Mouse (Mus musculus): Measurements from ENCODE around the gene Fstl1. TPM values are rescaled to one million over a fixed set of nuclear protein-coding genes. Genes with fewer than 3 reads are reported as not detected.

Fstl1 gene
- polyA plus RNA-seq, 1 experiment from 2014 or later: 15.5 TPM

- no peak overlapping the region for H3K9ac ChIP-seq (replicated peaks)
- ATAC-seq: no peak
- 75% methylated on average over 4 of the region's 4 CpGs for whole genome bisulfite sequencing (ENCODE audit: insufficient replicate concordance)
These were observed 26.1 kb downstream of the Fstl1 start for GRCm38 (mm10) chr16:37802686-37803295.

DNA sequence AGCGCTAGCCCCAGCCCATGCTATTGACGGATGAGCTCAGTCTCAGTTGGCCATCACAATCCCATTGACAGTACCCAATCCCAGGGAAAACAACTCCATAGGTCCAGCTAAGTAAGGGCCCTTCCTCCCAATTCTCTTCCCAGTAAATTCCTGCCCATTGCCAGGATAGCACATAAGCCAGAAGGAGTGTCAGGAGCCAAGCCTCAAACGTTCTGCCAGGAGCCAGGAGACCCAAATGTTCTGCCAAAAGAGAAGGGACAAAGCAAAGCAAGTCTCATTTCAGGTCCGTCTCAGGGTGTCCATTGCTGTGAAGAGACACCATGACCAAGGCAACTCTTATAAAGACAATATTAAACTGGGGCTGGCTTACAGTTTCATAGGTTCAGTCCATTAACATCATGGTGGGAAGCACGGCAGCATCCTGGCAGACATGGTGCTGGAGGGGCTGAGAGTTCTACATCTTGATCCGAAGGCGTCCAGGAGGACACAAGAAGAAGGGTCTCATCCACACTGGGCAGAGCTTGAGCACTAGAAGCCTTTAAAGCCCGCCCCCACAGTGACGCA, 26.8 kb downstream of the Fstl1 start:
- Histone ChIP-seq H3K4me3 (ENCODE audit: low read depth, low read length) (no peak overlapping the region), H3K36me3 (replicated peaks; ENCODE audit: insufficient read depth, low read length) (no peaks in the 10 kb centered on the region), H3K4me2 (ENCODE audit: low read depth, low read length) (no peak overlapping the region), H3K9ac (replicated peaks) (no peak overlapping the region), H3K27me3 (ENCODE audit: insufficient read depth, low read length) (no peaks in the 10 kb centered on the region), H3K27ac (ENCODE audit: low read depth) (no peak overlapping the region), H3K4me1 (ENCODE audit: insufficient read depth) (no peaks in the 10 kb centered on the region), H3K9me3 (ENCODE audit: low read length) (peaks cover 2% of the 10 kb centered on the region; the same call in 1 of the 2 replicates)
- DNase-seq (no peak), ATAC-seq (no peak)
- 85% methylated on average over 9 of the region's 9 CpGs for WGBS (ENCODE audit: insufficient replicate concordance)
- TF ChIP-seq CTCF (IDR thresholded peaks at IDR 0.05; ENCODE audit: low read depth) (no peak), EP300 (IDR thresholded peaks at IDR 0.05; ENCODE audit: low read depth) (no peak)

More at GRCm38 (mm10) chr16:37802686-37803295, 26.1 kb downstream of the Fstl1 start:
- Histone ChIP-seq H3K4me1 (ENCODE audit: insufficient read depth) (no peaks in the 10 kb centered on the region), H3K4me2 (ENCODE audit: low read depth, low read length) (no peak overlapping the region), H3K27me3 (ENCODE audit: insufficient read depth, low read length) (no peaks in the 10 kb centered on the region), H3K36me3 (replicated peaks; ENCODE audit: insufficient read depth, low read length) (no peaks in the 10 kb centered on the region), H3K4me3 (ENCODE audit: low read depth, low read length) (no peak overlapping the region), H3K27ac (ENCODE audit: low read depth) (no peak overlapping the region), H3K9me3 (ENCODE audit: low read length) (peaks cover 2% of the 10 kb centered on the region; the same call in 1 of the 2 replicates)
- TF ChIP-seq CTCF (IDR thresholded peaks at IDR 0.05; ENCODE audit: low read depth) (no peak), EP300 (IDR thresholded peaks at IDR 0.05; ENCODE audit: low read depth) (no peak)
- no peak for DNase-seq

DNA sequence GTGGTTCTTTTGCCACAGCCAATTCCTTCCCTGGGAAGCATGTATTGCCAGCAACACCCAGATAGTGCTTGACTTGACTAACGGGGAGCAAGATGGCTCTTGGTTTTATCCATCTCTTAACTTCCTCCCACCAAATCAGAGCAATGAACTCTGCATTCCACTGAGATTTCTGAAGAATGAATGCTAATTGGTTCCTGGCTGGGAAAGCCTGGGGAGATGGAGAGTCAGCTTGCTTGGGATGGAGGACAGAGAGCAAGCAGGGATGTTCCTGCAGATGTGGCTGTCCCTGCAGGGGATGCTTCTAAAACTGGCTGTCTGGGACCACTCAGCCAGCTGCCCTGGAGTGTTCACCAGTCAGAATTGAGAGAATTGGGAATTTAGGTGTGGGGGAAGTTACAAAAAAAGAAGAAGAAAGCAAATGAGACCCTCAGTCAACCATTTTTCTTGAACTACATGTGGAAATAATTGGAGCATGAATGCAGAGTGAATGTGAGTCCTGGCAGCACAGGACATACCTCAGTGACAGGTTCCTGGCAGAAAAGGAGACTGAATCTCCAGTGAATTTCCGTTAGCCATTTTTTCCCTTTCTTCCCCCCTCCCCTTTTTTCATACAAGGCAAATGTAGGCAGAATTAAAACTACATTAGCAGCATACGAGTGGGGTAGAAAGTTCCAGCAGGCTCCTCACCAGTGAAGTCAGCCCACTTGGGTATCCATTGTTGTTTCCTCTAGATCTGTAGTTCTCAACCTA, 29.2 kb downstream of the Fstl1 start:
- no peaks in the 10 kb centered on the region for H3K27me3 ChIP-seq (ENCODE audit: insufficient read depth, low read length)
- TF ChIP-seq CTCF (IDR thresholded peaks at IDR 0.05; ENCODE audit: low read depth) (no peak), EP300 (IDR thresholded peaks at IDR 0.05; ENCODE audit: low read depth) (no peak)
- peaks cover 2% of the 10 kb centered on the region; the same call in 1 of the 2 replicates for H3K9me3 ChIP-seq (ENCODE audit: low read length)
- no peak overlapping the region for H3K4me2 ChIP-seq (ENCODE audit: low read depth, low read length)
- H3K4me1 ChIP-seq (ENCODE audit: insufficient read depth): no peaks in the 10 kb centered on the region
- H3K27ac ChIP-seq (ENCODE audit: low read depth): no peak overlapping the region
- no peak overlapping the region for H3K9ac ChIP-seq (replicated peaks)
- no peaks in the 10 kb centered on the region for H3K36me3 ChIP-seq (replicated peaks; ENCODE audit: insufficient read depth, low read length)
- ATAC-seq: no peak
- no peak overlapping the region for H3K4me3 ChIP-seq (ENCODE audit: low read depth, low read length)
- DNase-seq: no peak
- 74% methylated on average over 3 of the region's 3 CpGs for WGBS (ENCODE audit: insufficient replicate concordance)

GRCm38 (mm10) chr16:37807269-37807668, 30.6 kb downstream of the Fstl1 start:
- H3K36me3 ChIP-seq (replicated peaks; ENCODE audit: insufficient read depth, low read length): no peaks in the 10 kb centered on the region
- no peak overlapping the region for H3K4me2 ChIP-seq (ENCODE audit: low read depth, low read length)
- H3K9me3 ChIP-seq (ENCODE audit: low read length): peaks cover 2% of the 10 kb centered on the region; the same call in 1 of the 2 replicates
- H3K9ac ChIP-seq (replicated peaks): no peak overlapping the region
- no peak for ATAC-seq
- no peaks in the 10 kb centered on the region for H3K4me1 ChIP-seq (ENCODE audit: insufficient read depth)
- WGBS (ENCODE audit: insufficient replicate concordance): 81% methylated on average over 8 of the region's 8 CpGs
- DNase-seq: no peak
- H3K27me3 ChIP-seq (ENCODE audit: insufficient read depth, low read length): no peaks in the 10 kb centered on the region
- no peak overlapping the region for H3K27ac ChIP-seq (ENCODE audit: low read depth)
- TF ChIP-seq CTCF (IDR thresholded peaks at IDR 0.05; ENCODE audit: low read depth): no peak
- TF ChIP-seq EP300 (IDR thresholded peaks at IDR 0.05; ENCODE audit: low read depth): no peak
- H3K4me3 ChIP-seq (ENCODE audit: low read depth, low read length): no peak overlapping the region

DNA sequence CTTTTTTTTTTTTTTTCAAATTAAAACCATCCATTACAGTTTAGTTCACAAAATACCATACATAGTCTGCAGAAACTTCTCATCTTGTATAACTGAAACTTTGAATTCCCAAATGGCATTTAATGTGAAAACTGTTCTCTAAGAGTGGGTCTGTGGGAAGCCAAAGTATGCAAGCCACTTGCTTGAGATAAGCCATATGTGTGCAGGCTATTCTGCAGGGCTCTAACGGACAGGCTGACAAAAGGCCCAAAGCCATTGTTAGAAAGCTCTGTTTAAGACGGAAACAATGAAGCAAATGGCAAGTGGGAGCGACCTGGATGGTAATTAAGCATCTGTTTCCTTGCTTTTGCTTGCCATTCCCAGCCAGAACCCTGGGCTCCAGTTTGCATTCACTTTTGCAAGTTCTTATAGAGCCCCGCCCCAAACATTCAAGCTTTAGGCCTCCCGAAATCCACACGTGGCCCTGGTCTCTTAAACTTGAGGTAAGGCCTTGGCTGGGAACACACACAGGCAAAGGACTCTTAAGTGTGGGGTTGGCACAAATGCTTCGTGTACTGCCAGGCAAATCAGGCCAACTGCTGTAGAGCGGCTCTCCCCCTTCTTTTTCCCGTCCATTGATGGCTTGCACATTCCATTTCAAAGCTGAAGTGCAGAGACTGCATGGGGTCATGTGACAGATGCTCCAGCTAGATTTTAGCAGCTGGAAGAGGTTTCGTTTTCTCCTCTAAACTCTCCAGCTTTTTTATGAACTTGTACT, 32.4 kb downstream of the Fstl1 start:
- ATAC-seq (no peak), DNase-seq (no peak)
- Histone ChIP-seq H3K4me3 (ENCODE audit: low read depth, low read length) (no peak overlapping the region), H3K9me3 (ENCODE audit: low read length) (peaks cover 2% of the 10 kb centered on the region; the same call in 1 of the 2 replicates), H3K27me3 (ENCODE audit: insufficient read depth, low read length) (no peaks in the 10 kb centered on the region), H3K4me2 (ENCODE audit: low read depth, low read length) (no peak overlapping the region), H3K4me1 (ENCODE audit: insufficient read depth) (no peaks in the 10 kb centered on the region), H3K9ac (replicated peaks) (no peak overlapping the region), H3K36me3 (replicated peaks; ENCODE audit: insufficient read depth, low read length) (no peaks in the 10 kb centered on the region), H3K27ac (ENCODE audit: low read depth) (no peak overlapping the region)
- TF ChIP-seq CTCF (IDR thresholded peaks at IDR 0.05; ENCODE audit: low read depth) (no peak), EP300 (IDR thresholded peaks at IDR 0.05; ENCODE audit: low read depth) (no peak)
- WGBS (ENCODE audit: insufficient replicate concordance): 62% methylated on average over 10 of the region's 10 CpGs

- Histone ChIP-seq H3K36me3 (replicated peaks; ENCODE audit: insufficient read depth, low read length) (no peaks in the 10 kb centered on the region), H3K4me3 (ENCODE audit: low read depth, low read length) (no peak overlapping the region), H3K4me2 (ENCODE audit: low read depth, low read length) (no peak overlapping the region), H3K27ac (ENCODE audit: low read depth) (no peak overlapping the region), H3K4me1 (ENCODE audit: insufficient read depth) (no peaks in the 10 kb centered on the region), H3K27me3 (ENCODE audit: insufficient read depth, low read length) (no peaks in the 10 kb centered on the region), H3K9ac (replicated peaks) (no peak overlapping the region), H3K9me3 (ENCODE audit: low read length) (peaks cover 2% of the 10 kb centered on the region; the same call in 1 of the 2 replicates)
- ATAC-seq (no peak), DNase-seq (no peak)
- TF ChIP-seq EP300 (IDR thresholded peaks at IDR 0.05; ENCODE audit: low read depth) (no peak), CTCF (IDR thresholded peaks at IDR 0.05; ENCODE audit: low read depth) (no peak)
- 86% methylated on average over 6 of the region's 6 CpGs for WGBS (ENCODE audit: insufficient replicate concordance)
These were observed 32.9 kb downstream of the Fstl1 start for GRCm38 (mm10) chr16:37809623-37809992.

All from liver, postnatal 0 days (tissue).